Mouse (Mus musculus) myocyte (in vitro differentiated cells): ENCODE results near the gene Syf2.

ENCODE experiments used
- CEBPB ChIP-seq: IDR thresholded peaks from 2 replicates; pipeline ENCODE4 v1.6.1; 2011; ENCODE audit warnings: mild to moderate bottlenecking, moderate library complexity; ENCODE audit not compliant: poor library complexity, insufficient read depth, severe bottlenecking
- E2F4 ChIP-seq: IDR thresholded peaks from one replicate; pipeline ENCODE4 v1.6.1; 2011; ENCODE audit warnings: mild to moderate bottlenecking, control low read depth, moderate library complexity; ENCODE audit not compliant: insufficient read depth
- MAX ChIP-seq: IDR thresholded peaks from one replicate; pipeline ENCODE4 v1.6.1; 2011; ENCODE audit warnings: low read depth, mild to moderate bottlenecking, control low read depth
- MYOD1 ChIP-seq, 3 experiments: IDR thresholded peaks; one replicate each; pipeline ENCODE4 v1.6.1; 2011; ENCODE audit warnings: control low read depth in 2 of 3, low read depth in 2 of 3, mild to moderate bottlenecking in 2 of 3, moderate library complexity in 1 of 3; ENCODE audit not compliant: insufficient read length in 2 of 3, control insufficient read depth in 1 of 3
- MYOG ChIP-seq, 3 experiments: IDR thresholded peaks; one replicate each; pipeline ENCODE4 v1.6.1; 2011; ENCODE audit warnings: control low read depth in 2 of 3, low read depth in 2 of 3, mild to moderate bottlenecking in 2 of 3; ENCODE audit not compliant: insufficient read length in 2 of 3, control insufficient read depth in 1 of 3, insufficient read depth in 1 of 3
- POLR2A ChIP-seq: IDR thresholded peaks from one replicate; pipeline ENCODE4 v1.6.1; 2011; ENCODE audit warnings: low read depth, mild to moderate bottlenecking, control low read depth, moderate library complexity; ENCODE audit not compliant: insufficient read length
- POLR2AphosphoS2 ChIP-seq: IDR thresholded peaks from one replicate; pipeline ENCODE4 v1.6.1; 2011; ENCODE audit warnings: low read depth, control low read depth; ENCODE audit not compliant: insufficient read length
- REST ChIP-seq: IDR thresholded peaks from one replicate; pipeline ENCODE4 v1.6.1; 2011; ENCODE audit warnings: mild to moderate bottlenecking, control low read depth, moderate library complexity; ENCODE audit not compliant: insufficient read depth, insufficient read length
- SRF ChIP-seq: IDR thresholded peaks from one replicate; pipeline ENCODE4 v1.6.1; 2011; ENCODE audit warnings: low read depth; ENCODE audit not compliant: control insufficient read depth, insufficient read length
- TCF12 ChIP-seq: IDR thresholded peaks from one replicate; pipeline ENCODE4 v1.6.1; 2011; ENCODE audit warnings: mild to moderate bottlenecking, control low read depth; ENCODE audit not compliant: poor library complexity, insufficient read depth, severe bottlenecking
- TCF3 ChIP-seq: IDR thresholded peaks from one replicate; pipeline ENCODE4 v1.6.1; 2011; ENCODE audit warnings: low read depth, control low read depth; ENCODE audit not compliant: insufficient read length
- USF1 ChIP-seq: IDR thresholded peaks from one replicate; pipeline ENCODE4 v1.6.1; 2011; ENCODE audit warnings: low read depth, mild to moderate bottlenecking, control low read depth, moderate library complexity

GRCm38 (mm10) chr4:134943758-134944538, 13.2 kb downstream of the Syf2 start:
- TF ChIP-seq POLR2AphosphoS2 (no peak), CEBPB (no peak), POLR2A (no peak), USF1 (no peak), TCF12 (no peak), MYOG (IDR thresholded peaks at IDR 0.05; ENCODE audit: control insufficient read depth in 1 of 3, insufficient read depth in 1 of 3, insufficient read length in 2 of 3, low read depth in 2 of 3) (no peak), MYOD1 (IDR thresholded peaks at IDR 0.05; ENCODE audit: control insufficient read depth in 1 of 3, insufficient read length in 2 of 3, low read depth in 2 of 3) (no peak), MAX (no peak), SRF (no peak), E2F4 (no peak), REST (no peak), TCF3 (no peak)
